Mouse (Mus musculus): ENCODE measurements around the gene Ptprj. TPM values are rescaled to one million over a fixed set of nuclear protein-coding genes. Genes with fewer than 3 reads are reported as not detected.

Ptprj gene
- total RNA-seq (2021) = 1 to 10 TPM; 9.0 to 9.1 TPM
- long read RNA-seq, experiment 1, partial matches to known transcripts = 0 of 1 reads
- long read RNA-seq, experiment 1, other reads (novel, unspliced or antisense) = 1 of 1 reads
- long read RNA-seq, experiment 2, partial matches to known transcripts = 0 of 3 reads
- long read RNA-seq, experiment 2, other reads (novel, unspliced or antisense) = 3 of 3 reads

GRCm38 (mm10) chr2:90580236-90581005 is at the start of gene Ptprj:
Gene Ptprj (minus strand): TSS chr2:90580647.
- peak; percentile 70 to 82 for DNase-seq
- intact Hi-C loops (cut with DNase I) = loop anchor here (2.0 kb wide), 1 partner anchor 106 kb away; no protein-coding TSS in a partner anchor

GRCm38 (mm10) chr2:90629552-90629951 is 49.1 kb upstream of the Ptprj start:
- DNase-seq = no peak
- intact Hi-C loops (cut with DNase I) = no loop called here

- no peak for DNase-seq
- intact Hi-C loops (cut with DNase I) = no loop called here
Measured at GRCm38 (mm10) chr2:90628261-90628660, 47.8 kb upstream of the Ptprj start.

- DNase-seq = peak; percentile 72 to 76
- intact Hi-C loops (cut with DNase I) = loop anchor here (1.0 to 2.0 kb wide), 2 partner anchors 54 to 150 kb away; no protein-coding TSS in a partner anchor
Measured at GRCm38 (mm10) chr2:90624920-90625319, 44.5 kb upstream of the Ptprj start.

- no peak for DNase-seq
- intact Hi-C loops (cut with DNase I) = loop anchor here (2.0 kb wide), 1 partner anchor 54 kb away; no protein-coding TSS in a partner anchor
Measured at GRCm38 (mm10) chr2:90624339-90624738, 43.9 kb upstream of the Ptprj start.

GRCm38 (mm10) chr2:90620815-90621214 is 40.4 kb upstream of the Ptprj start:
- intact Hi-C loops (cut with DNase I) = no loop called here
- no peak for DNase-seq

GRCm38 (mm10) chr2:90619648-90620047 is 39.2 kb upstream of the Ptprj start:
- intact Hi-C loops (cut with DNase I) = no loop called here
- DNase-seq = no peak

GRCm38 (mm10) chr2:90614651-90615171 is 34.3 kb upstream of the Ptprj start:
- DNase-seq = no peak
- intact Hi-C loops (cut with DNase I) = no loop called here

GRCm38 (mm10) chr2:90613591-90613990 is 33.1 kb upstream of the Ptprj start:
- no peak for DNase-seq
- intact Hi-C loops (cut with DNase I) = no loop called here

- no peak for DNase-seq
- intact Hi-C loops (cut with DNase I) = no loop called here
Measured at GRCm38 (mm10) chr2:90613006-90613405, 32.6 kb upstream of the Ptprj start.

- DNase-seq = peak; percentile 78 to 81
- intact Hi-C loops (cut with DNase I) = no loop called here
Measured at GRCm38 (mm10) chr2:90611959-90612571, 31.6 kb upstream of the Ptprj start.

- intact Hi-C loops (cut with DNase I) = no loop called here
- no peak for DNase-seq
Measured at GRCm38 (mm10) chr2:90601056-90601455, 20.6 kb upstream of the Ptprj start.

- no peak for DNase-seq
- intact Hi-C loops (cut with DNase I) = no loop called here
Measured at GRCm38 (mm10) chr2:90588141-90588540, 7.7 kb upstream of the Ptprj start.

- intact Hi-C loops (cut with DNase I) = no loop called here
- no peak for DNase-seq
Measured at GRCm38 (mm10) chr2:90584506-90584905, 4.1 kb upstream of the Ptprj start.

- no peak for DNase-seq
- intact Hi-C loops (cut with DNase I) = no loop called here
Measured at GRCm38 (mm10) chr2:90583628-90584131, 3.2 kb upstream of the Ptprj start.

- DNase-seq = no peak
- intact Hi-C loops (cut with DNase I) = no loop called here
Measured at GRCm38 (mm10) chr2:90582814-90583213, 2.4 kb upstream of the Ptprj start.

- intact Hi-C loops (cut with DNase I) = no loop called here
- DNase-seq = no peak
Measured at GRCm38 (mm10) chr2:90582311-90582710, 1.9 kb upstream of the Ptprj start.

GRCm38 (mm10) chr2:90581796-90582125 is 1.3 kb upstream of the Ptprj start:
- DNase-seq = no peak
- intact Hi-C loops (cut with DNase I) = loop anchor here (2.0 kb wide), 1 partner anchor 107 kb away; no protein-coding TSS in a partner anchor

- DNase-seq = no peak
- intact Hi-C loops (cut with DNase I) = loop anchor here (2.0 kb wide), 1 partner anchor 106 kb away; no protein-coding TSS in a partner anchor
Measured at GRCm38 (mm10) chr2:90581006-90581795, 754 bp upstream of the Ptprj start.

- DNase-seq = peak; percentile 66 to 75
- intact Hi-C loops (cut with DNase I) = loop anchor here (2.0 to 5.0 kb wide), 2 partner anchors 98 to 105 kb away; partner anchors contain the start of gene Nup160
Measured at GRCm38 (mm10) chr2:90579728-90580235, 665 bp downstream of the Ptprj start.
